Mouse (Mus musculus): ENCODE results near the gene 3110021N24Rik. TPM values are rescaled to one million over a fixed set of nuclear protein-coding genes. Genes with fewer than 3 reads are reported as not detected.
"Not testable (repeated sequence)": the region's sequence is repeated elsewhere in the genome, so short reads cannot be mapped to it uniquely, and the experiment has no call there.

The 3110021N24Rik gene
- 1.9 and 2.2 TPM in 2 replicates for polyA plus RNA-seq (2015; fragmentation: Nextera tagmentation; extraction: Ambion mirVana)

GRCm38 (mm10) chr4:108719349-108719748 lies at the start of gene 3110021N24Rik:
Gene 3110021N24Rik, plus strand, starts transcription at chr4:108719649.
- no peak within 1 kb of the TSS for H3K4me2 ChIP-seq
- H3K9ac ChIP-seq, result no peak within 1 kb of the TSS
- no peak for ATAC-seq (replicated peaks)
- H3K27me3 ChIP-seq (replicated peaks), result no peaks in the 10 kb centered on the region
- no peak within 1 kb of the TSS for H3K27ac ChIP-seq
- no peaks in the 10 kb centered on the region for H3K9me3 ChIP-seq
- H3K36me3 ChIP-seq (replicated peaks), result no peaks in the 10 kb centered on the region
- H3K4me1 ChIP-seq, result no peaks in the 10 kb centered on the region
- no peak within 1 kb of the TSS for H3K4me3 ChIP-seq
- 87% methylated on average over 5 of the region's 5 CpGs for WGBS

DNA sequence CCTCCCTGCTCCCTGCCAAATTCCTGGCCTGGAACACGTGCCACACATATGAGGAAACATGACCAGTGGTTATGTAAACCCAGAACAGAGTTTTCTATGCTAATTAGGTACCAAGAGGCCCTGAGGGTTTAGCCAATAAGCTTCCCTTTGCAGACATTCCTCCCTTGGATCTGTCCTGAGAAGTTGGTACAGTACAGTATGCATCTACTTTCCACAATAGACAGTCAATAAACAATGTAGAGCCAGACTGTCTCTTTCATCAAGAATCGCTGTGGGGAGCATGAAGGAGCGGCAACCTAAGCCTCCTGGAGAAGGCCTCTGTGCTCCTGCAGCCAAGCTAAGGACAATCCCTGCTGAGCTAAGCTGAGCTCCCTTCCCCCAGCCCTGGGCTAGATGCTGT lies 33.3 kb upstream of the 3110021N24Rik start:
- Histone ChIP-seq H3K4me2 (no peak overlapping the region), H3K9me3 (no peaks in the 10 kb centered on the region), H3K4me3 (no peak overlapping the region), H3K4me1 (no peaks in the 10 kb centered on the region), H3K27ac (no peak overlapping the region), H3K27me3 (replicated peaks) (no peaks in the 10 kb centered on the region), H3K9ac (no peak overlapping the region), H3K36me3 (replicated peaks) (0 out of 2 replicates have a peak, but pooled peaks cover 5% of the 10 kb centered on the region)
- 44% methylated on average over 3 of the region's 3 CpGs for WGBS
- no peak for ATAC-seq (replicated peaks)

DNA sequence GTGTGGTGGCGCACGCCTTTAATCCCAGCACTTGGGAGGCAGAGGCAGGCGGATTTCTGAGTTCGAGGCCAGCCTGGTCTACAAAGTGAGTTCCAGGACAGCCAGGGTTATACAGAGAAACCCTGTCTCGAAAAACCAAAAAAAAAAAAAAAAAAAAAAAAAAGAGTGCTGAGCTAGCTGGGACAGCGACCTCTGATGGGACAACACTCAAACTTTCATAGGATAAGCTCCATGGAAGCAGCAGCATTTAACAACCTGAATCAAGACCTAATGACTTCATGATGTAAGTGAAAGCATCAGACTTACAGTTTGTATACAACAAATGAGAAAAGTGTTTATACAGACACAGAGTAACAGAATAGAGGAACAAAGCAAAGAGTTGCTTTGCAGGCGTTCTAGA lies 32.4 kb upstream of the 3110021N24Rik start:
- not testable (repeated sequence) for H3K4me3 ChIP-seq; H3K9me3 ChIP-seq; H3K27me3 ChIP-seq (replicated peaks); H3K4me1 ChIP-seq; H3K4me2 ChIP-seq; H3K27ac ChIP-seq; ATAC-seq (replicated peaks); H3K36me3 ChIP-seq (replicated peaks); H3K9ac ChIP-seq
- 87% methylated on average over 6 of the region's 7 CpGs for WGBS

DNA sequence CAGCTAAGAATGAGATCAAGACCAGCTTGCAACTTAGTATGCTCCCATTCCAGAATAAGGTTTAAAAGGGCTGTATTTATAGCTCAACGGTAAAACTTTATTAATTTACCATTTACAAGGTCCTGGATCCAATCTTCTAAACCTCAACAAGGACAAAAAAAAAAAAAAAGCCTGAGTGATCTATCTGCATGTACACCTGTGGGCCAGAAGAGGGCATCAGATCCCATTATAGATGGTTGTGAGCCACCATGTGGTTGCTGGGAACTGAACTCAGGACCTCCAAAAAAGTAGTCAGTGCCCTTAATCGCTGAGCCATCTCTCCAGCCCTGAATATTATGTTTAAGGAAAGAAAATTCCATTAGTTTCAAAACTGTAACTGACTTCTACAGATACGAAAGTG lies 29.0 kb upstream of the 3110021N24Rik start:
- H3K4me3 ChIP-seq, result no peak overlapping the region
- WGBS, result 91% methylated on average over 3 of the region's 3 CpGs

DNA sequence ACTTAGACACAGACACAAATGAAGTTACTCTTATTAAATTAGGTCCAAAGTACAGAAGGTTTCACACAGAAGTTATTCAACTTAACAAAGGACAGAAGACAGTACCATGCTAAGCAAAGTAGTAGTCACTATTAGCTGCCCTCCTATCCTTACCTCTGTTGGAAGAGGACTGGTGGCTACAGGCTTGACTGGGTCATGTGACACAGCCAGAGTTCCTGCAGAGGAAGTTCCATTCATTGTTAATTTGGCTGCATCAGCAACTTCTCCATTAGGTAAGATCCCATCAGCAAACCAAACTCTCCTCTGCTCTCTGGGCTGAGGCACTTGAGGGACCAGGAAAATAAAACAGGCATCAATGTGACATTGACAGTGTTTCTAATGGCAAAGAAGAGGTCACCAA lies 28.0 kb upstream of the 3110021N24Rik start:
- no peaks in the 10 kb centered on the region for H3K4me1 ChIP-seq
- H3K9ac ChIP-seq, result no peak overlapping the region
- H3K27me3 ChIP-seq (replicated peaks), result no peaks in the 10 kb centered on the region
- no peak overlapping the region for H3K27ac ChIP-seq
- ATAC-seq (replicated peaks), result no peak
- 0 out of 2 replicates have a peak, but pooled peaks cover 8% of the 10 kb centered on the region for H3K36me3 ChIP-seq (replicated peaks)
- H3K9me3 ChIP-seq, result no peaks in the 10 kb centered on the region
- H3K4me2 ChIP-seq, result no peak overlapping the region
- no peak overlapping the region for H3K4me3 ChIP-seq

More for the DNA sequence above, 29.0 kb upstream of the 3110021N24Rik start:
- Histone ChIP-seq H3K36me3 (replicated peaks) (0 out of 2 replicates have a peak, but pooled peaks cover 8% of the 10 kb centered on the region), H3K9me3 (no peaks in the 10 kb centered on the region), H3K9ac (no peak overlapping the region), H3K27me3 (replicated peaks) (no peaks in the 10 kb centered on the region), H3K4me2 (no peak overlapping the region), H3K27ac (no peak overlapping the region), H3K4me1 (no peaks in the 10 kb centered on the region)
- ATAC-seq (replicated peaks), result no peak

DNA sequence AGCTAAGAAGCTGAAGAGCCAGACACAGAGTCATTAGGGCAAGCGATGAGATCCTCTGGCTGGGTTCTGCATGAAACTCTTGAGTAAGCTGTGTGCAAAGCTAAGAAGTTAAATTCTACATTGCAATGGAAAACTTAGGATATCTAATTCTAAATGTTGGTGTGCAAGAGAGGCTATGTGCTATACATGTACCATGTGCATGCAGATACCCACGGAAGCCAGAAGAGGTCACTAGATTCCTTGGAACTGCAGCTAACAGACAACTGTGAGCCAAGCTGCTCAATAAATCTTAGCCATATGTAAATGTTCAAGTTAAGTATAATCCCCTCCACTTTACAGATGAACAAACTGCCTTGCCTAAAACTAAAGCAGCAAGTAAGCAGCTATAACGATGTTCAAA lies 22.5 kb upstream of the 3110021N24Rik start:
- Histone ChIP-seq H3K27ac (no peak overlapping the region), H3K4me2 (no peak overlapping the region), H3K4me3 (no peak overlapping the region), H3K36me3 (replicated peaks) (0 out of 2 replicates have a peak, but pooled peaks cover 2% of the 10 kb centered on the region), H3K9ac (no peak overlapping the region), H3K4me1 (no peaks in the 10 kb centered on the region), H3K27me3 (replicated peaks) (no peaks in the 10 kb centered on the region), H3K9me3 (no peaks in the 10 kb centered on the region)
- WGBS, result 58% methylated on average over 3 of the region's 3 CpGs
- ATAC-seq (replicated peaks), result no peak

DNA sequence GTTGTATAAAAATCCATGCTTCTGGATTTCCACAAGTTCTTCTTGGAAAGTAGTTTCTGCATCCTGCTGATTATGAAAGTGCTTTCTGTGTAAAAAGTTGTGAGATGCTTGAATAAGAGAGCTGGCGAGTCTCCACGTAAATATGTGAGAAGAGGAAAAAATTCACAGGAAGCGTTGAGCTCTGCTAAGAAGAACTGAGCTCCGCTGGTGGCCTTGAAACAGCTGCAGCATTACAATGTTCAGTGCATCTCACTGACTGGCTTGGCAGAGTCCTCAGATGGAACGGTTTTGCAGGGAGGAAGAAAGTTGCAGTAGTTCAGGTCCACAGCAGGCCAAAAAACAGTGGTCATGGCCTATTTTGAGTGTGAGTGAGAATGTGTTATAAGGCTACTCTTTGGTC lies 11.2 kb upstream of the 3110021N24Rik start:
- Histone ChIP-seq H3K4me2 (no peak overlapping the region), H3K9ac (no peak overlapping the region), H3K4me1 (no peaks in the 10 kb centered on the region), H3K27ac (no peak overlapping the region), H3K9me3 (no peaks in the 10 kb centered on the region), H3K4me3 (no peak overlapping the region), H3K27me3 (replicated peaks) (no peaks in the 10 kb centered on the region), H3K36me3 (replicated peaks) (no peaks in the 10 kb centered on the region)
- 88% methylated on average over 5 of the region's 5 CpGs for WGBS
- ATAC-seq (replicated peaks), result no peak

DNA sequence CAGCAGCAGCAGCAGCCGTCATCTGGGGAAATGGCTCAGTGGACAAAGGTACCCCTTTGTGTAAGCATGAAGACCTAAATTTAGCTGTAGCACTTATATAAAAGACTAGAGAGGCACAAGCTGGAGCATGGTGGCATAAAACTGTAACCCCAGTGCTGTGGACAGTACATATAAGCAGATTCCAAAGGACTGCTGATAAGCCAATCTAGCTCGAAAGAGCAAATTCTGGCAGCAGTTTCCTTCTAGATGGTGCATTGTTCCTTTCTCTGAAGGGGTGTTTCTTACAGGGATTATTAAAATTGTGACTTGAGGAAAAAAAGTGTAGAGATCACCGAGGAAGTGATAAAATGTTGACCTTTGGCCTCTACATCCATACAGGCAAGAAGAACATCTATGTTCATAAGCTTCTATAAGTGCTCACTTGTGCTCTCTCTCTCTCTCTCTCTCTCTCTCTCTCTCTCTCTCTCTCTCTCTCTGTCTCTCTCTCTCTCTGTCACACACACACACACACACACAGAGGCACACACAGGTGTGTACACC lies 1.9 kb downstream of the 3110021N24Rik start:
- Histone ChIP-seq H3K9ac (no peak overlapping the region), H3K4me1 (no peaks in the 10 kb centered on the region), H3K9me3 (no peaks in the 10 kb centered on the region), H3K36me3 (replicated peaks) (no peaks in the 10 kb centered on the region), H3K4me3 (no peak overlapping the region), H3K4me2 (no peak overlapping the region), H3K27ac (no peak overlapping the region), H3K27me3 (replicated peaks) (no peaks in the 10 kb centered on the region)
- 95% methylated on average over 3 of the region's 3 CpGs for WGBS
- ATAC-seq (replicated peaks), result no peak

DNA sequence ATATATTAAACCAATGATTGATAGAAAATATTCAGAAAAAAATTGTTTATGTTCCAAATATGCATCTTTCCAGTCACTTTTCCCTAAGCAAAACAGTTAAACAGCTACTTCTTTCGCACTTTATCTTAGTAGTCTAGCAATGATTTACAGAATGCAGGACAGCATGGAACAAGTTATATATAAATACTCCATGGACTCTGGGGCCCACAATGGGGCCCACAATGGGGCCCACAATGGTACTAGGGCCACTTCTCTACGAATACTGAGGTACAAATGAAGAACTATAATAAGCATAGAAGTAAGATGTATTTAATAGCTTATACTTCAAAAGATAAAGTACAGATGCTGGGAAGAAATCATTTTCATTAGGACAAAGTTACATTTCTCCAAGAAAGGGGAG lies 4.7 kb downstream of the 3110021N24Rik start:
- ATAC-seq (replicated peaks), result no peak
- Histone ChIP-seq H3K27me3 (replicated peaks) (no peaks in the 10 kb centered on the region), H3K9me3 (no peaks in the 10 kb centered on the region), H3K27ac (no peak overlapping the region), H3K36me3 (replicated peaks) (no peaks in the 10 kb centered on the region), H3K4me2 (no peak overlapping the region), H3K9ac (no peak overlapping the region), H3K4me3 (no peak overlapping the region), H3K4me1 (no peaks in the 10 kb centered on the region)
- over 99% methylated on average over 2 of the region's 2 CpGs for WGBS

DNA sequence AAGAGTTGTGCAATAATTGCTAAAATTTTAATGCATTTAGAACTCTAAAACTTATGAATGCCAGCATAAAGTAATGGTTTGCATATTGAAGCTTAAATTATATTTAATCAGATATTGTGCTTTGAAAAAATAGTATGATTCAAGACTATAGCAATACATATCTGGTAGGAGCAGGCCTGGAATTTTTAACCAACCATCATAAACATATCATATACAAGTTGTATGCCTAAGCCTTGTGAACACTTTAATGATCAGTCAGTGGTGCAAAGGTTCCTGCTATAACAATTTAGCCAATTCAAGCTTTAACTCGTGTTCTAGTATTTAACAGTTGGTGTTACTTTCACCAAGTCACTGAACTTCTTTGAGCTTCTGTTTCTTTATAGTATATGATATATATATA lies 11.0 kb downstream of the 3110021N24Rik start:
- no peak overlapping the region for H3K4me2 ChIP-seq
- no peak overlapping the region for H3K4me3 ChIP-seq
- WGBS, result 77% methylated on average over 1 of the region's 1 CpGs
- H3K9ac ChIP-seq, result no peak overlapping the region
- no peak for ATAC-seq (replicated peaks)
- no peaks in the 10 kb centered on the region for H3K27me3 ChIP-seq (replicated peaks)
- no peaks in the 10 kb centered on the region for H3K9me3 ChIP-seq
- H3K27ac ChIP-seq, result no peak overlapping the region
- no peaks in the 10 kb centered on the region for H3K4me1 ChIP-seq
- no peaks in the 10 kb centered on the region for H3K36me3 ChIP-seq (replicated peaks)

DNA sequence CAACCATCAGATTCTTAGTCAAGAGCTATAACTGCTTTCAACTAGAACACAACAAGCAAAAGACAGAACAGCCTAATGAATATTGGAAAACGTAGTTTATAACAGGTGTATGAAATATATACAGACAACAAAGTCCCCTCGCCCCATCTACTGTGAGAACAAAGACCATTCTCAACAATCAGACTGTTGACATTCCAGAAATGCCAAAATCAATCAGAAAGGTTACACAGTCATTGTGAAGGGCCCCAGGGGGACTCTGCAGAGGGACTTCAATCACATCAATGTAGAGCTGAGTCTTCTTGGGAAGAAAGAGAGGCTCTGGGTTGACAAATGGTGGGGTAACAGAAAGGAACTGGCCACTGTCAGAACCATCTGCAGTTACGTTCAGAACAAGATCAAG lies 12.1 kb downstream of the 3110021N24Rik start:
- Histone ChIP-seq H3K4me3 (no peak overlapping the region), H3K27me3 (replicated peaks) (no peaks in the 10 kb centered on the region), H3K4me2 (no peak overlapping the region), H3K9ac (no peak overlapping the region), H3K9me3 (no peaks in the 10 kb centered on the region), H3K36me3 (replicated peaks) (no peaks in the 10 kb centered on the region), H3K4me1 (no peaks in the 10 kb centered on the region), H3K27ac (no peak overlapping the region)
- 41% methylated on average over 3 of the region's 3 CpGs for WGBS
- no peak for ATAC-seq (replicated peaks)

DNA sequence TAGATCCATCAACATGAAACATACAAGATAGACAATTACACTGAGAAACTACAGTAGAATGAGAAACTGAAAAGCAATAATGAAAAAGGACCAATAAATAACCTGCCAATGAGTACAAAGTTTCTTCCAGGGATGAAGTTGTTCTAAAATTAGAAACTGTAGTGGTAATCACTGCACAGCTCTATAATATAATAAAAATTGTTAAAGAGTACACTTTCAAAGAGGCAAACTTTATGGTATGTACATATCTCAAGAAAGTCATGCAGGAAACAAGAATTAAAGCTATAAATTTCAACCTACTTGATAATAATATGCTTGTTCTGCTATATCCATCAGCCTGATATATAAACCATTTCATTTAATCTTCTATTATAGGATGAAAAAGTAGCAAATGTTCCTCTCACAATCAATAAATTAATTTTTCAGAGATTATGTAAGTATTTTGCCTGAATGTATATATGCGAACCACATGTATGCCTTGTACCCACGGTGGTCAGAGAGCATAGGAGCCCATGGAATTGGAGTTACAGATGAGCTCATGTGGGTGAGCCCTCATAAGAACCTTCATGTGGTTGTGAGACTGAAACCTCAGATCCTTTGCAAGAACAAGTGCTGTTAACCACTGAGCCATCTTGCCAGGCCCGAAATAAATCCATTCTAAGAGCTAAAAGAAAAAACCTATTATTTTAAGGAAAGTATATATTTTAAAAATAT lies 26.9 kb downstream of the 3110021N24Rik start:
- no peak overlapping the region for H3K4me3 ChIP-seq
- H3K27me3 ChIP-seq (replicated peaks), result no peaks in the 10 kb centered on the region
- no peaks in the 10 kb centered on the region for H3K4me1 ChIP-seq
- H3K4me2 ChIP-seq, result no peak overlapping the region
- H3K9me3 ChIP-seq, result no peaks in the 10 kb centered on the region
- no peak overlapping the region for H3K27ac ChIP-seq
- H3K9ac ChIP-seq, result no peak overlapping the region
- 97% methylated on average over 3 of the region's 3 CpGs for WGBS
- no peak for ATAC-seq (replicated peaks)
- H3K36me3 ChIP-seq (replicated peaks), result no peaks in the 10 kb centered on the region

DNA sequence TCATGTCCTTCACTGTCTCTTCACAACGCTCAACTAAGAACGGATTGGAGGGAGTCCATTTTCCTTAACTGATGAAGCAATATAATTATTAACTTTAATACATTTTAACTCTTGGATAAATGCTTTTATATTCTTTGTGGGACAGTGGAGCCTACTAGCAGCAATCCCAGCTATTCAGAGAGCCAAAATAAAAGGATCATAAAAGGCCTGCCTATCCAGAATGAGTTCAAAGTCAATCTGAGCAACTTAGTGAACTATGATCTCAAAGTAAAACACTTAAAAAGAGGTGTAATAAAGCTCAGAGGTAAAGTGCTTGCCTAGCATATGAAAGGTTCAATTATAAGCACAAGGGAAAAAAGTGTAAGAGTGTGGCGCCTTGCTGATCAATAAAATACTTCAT lies 40.1 kb downstream of the 3110021N24Rik start:
- WGBS, result 95% methylated on average over 3 of the region's 3 CpGs
- Histone ChIP-seq H3K27me3 (replicated peaks) (no peaks in the 10 kb centered on the region), H3K9ac (no peak overlapping the region), H3K4me2 (no peak overlapping the region), H3K4me1 (no peaks in the 10 kb centered on the region), H3K4me3 (no peak overlapping the region), H3K27ac (no peak overlapping the region), H3K36me3 (replicated peaks) (no peaks in the 10 kb centered on the region), H3K9me3 (no peaks in the 10 kb centered on the region)
- ATAC-seq (replicated peaks), result no peak

Data from midbrain, embryonic 15.5 days (tissue).